Mouse (Mus musculus) monocyte, adult 59 days (primary cell): Measurements from ENCODE around the gene Grin3a. TPM values are rescaled to one million over a fixed set of nuclear protein-coding genes. Genes with fewer than 3 reads are reported as not detected.

Experiments used
- total RNA-seq, 2 experiments: library from RNA; stranded (reverse); gene quantifications; one replicate each; pipeline ENCODE4 v1.2.4; 2023

Grin3a gene
- not detected for total RNA-seq

DNA sequence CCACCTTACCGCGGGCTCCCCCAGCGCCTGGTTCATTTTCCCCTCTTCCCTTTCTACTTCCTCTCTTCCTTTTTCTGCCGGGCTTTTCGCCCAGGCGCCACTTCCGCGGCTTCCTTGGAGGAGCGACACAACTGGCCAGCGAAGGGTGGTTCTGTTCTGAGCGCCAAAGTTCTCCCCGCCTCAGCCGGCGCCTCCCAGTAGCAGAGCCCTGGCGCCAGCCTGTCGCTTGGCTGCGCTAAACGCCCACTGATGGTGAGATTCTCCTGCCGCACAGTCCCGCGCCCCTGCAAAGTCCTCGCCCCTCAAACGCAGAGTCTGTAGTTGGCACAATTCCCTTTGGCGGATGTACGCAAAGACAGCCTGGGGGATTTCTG, at the start of gene Grin3a:
Gene Grin3a, minus strand, starts transcription at position 133 of the 374 bp plus-strand sequence.

DNA sequence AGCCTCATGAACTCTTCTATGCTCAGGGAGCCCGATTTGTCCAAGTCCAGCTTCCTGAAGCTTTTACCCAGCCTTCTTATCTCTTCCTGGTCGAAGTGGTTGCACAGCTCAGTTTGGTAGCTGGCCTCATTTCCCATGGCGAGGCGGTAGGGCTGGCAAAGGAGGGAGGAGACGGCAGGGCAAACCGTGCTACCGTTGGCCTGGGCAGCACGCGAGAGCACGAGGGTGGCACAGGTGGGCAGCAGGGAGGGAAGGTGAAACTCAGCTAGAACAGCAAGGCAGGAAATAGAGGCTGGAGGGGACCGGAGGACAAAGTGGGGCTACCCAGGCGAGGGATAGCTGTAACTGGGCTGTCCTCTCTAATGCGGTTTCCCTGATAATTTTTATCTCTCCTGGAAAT, 163.7 kb downstream of the Grin3a start, which contains the start of gene Ppp3r2:
Gene Ppp3r2, minus strand, starts transcription at position 213 of the 400 bp plus-strand sequence.

DNA sequence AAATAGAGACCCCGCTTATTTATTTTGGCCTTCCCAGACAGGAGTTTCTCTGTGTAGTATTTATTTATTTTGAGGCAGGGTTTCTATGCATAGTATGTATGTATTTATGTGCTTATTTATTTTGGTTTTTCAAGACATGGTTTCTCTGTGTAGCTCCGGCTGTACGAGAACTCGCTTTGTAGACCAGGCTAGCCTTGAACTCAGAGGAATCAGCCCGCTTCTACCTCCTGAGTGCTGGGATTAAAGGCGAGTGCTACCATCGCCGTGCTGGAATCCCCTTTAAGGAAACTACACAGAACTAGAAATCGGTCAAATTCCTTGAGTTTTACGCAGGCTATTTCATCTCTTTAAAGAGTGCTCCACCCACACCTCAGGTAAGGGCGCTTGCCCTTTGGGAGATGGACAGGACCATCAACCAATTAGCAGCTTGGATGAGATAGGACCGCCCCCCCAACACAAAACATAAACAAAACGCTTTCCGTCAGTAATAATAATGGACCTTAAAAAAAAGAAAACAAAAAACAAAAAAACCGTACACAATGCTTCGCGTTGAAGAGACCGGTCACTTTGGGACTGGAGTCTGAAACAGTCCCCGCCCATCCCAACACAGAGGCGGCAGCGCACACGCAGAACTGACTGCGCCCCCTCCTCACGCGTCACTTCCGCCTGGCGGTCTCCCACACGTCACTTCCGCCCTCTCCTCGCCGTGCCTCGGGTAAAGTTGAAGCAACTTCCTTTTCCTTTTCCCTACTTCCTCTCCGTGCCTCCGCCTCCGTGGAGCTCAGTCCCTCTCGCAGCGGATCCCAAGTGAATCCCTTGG, 214.0 kb downstream of the Grin3a start, which contains the start of gene Rnf20:
Gene Rnf20, plus strand, starts transcription at position 688 of the 820 bp plus-strand sequence.

Other genes with a start within 250 kb of the Grin3a start
- gene Tmem246, start 247.9 kb downstream of the Grin3a start, total RNA-seq, result not detected
- gene Rnf20, start 213.7 kb downstream of the Grin3a start, total RNA-seq, result 10 to 100 TPM; 76.3 to 77.0 TPM
- not detected for gene Ppp3r2, start 163.7 kb downstream of the Grin3a start, total RNA-seq